Mouse (Mus musculus): ENCODE results near the gene Ric8a.

DNA sequence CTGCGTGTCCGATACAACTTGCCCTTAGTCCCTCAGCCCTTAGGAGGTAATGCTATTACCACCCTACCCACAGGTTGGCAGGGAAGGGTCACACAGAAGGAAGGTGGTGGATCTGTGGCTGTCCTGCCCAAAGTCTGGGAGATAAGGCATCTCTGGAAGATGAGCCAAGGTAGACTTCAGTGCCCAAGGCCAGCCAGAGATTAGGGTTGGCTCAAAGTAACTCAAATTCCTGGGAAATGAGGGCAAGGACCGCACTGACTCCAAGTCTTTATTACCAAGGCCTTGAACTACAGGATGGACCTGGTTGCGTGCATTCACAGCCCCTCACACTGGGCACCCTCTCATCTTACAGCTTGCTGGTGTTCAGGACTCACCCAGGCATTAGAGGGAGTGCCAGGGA lies 4.8 kb upstream of the Ric8a start:
- TF ChIP-seq CTCF (IDR thresholded peaks at IDR 0.05): no peak
- TF ChIP-seq POLR2A (IDR thresholded peaks at IDR 0.05; ENCODE audit: insufficient read depth, low read depth, low read length): no peak
